Mouse (Mus musculus) MEL (cell line): ENCODE results near the gene Rpl28. TPM values are rescaled to one million over a fixed set of nuclear protein-coding genes. Genes with fewer than 3 reads are reported as not detected.

ENCODE experiments used
- DNase-seq: peaks from one replicate; pipeline ENCODE4 v3.0.0; 2011; ENCODE audit warnings: low read depth, low spot score
- H3K27ac ChIP-seq: 2 replicates; pipeline ENCODE4 v1.5.1; 2012; ENCODE audit warnings: low read depth, mild to moderate bottlenecking, control low read depth, low read length, moderate library complexity; ENCODE audit not compliant: control insufficient read depth
- H3K27me3 ChIP-seq, 2 experiments: fragments of 150-350 bp in 1 of 2; sonication (generic) in 1 of 2; 2 replicates each; pipeline ENCODE4 v1.6.1; 2012; ENCODE audit warnings: low read length in 2 of 2, mild to moderate bottlenecking in 2 of 2, improper control_type of control experiment in 1 of 2, moderate library complexity in 1 of 2; ENCODE audit not compliant: insufficient read depth in 2 of 2, control insufficient read depth in 1 of 2
- H3K36me3 ChIP-seq, 2 experiments: 2 replicates each; pipeline ENCODE4 v1.6.1; 2012 to 2014; ENCODE audit warnings: low read length in 2 of 2, improper control_type of control experiment in 1 of 2, inconsistent platforms in 1 of 2, mild to moderate bottlenecking in 1 of 2; ENCODE audit not compliant: insufficient read depth in 2 of 2, control insufficient read depth in 1 of 2
- H3K4me1 ChIP-seq, 2 experiments: fragments of 150-350 bp in 1 of 2; sonication (generic) in 1 of 2; 2 replicates each; pipeline ENCODE4 v1.6.1; 2012; ENCODE audit warnings: low read length in 2 of 2, improper control_type of control experiment in 1 of 2, mild to moderate bottlenecking in 1 of 2; ENCODE audit not compliant: insufficient read depth in 2 of 2, control insufficient read depth in 1 of 2
- H3K4me3 ChIP-seq, 2 experiments: fragments of 150-350 bp in 1 of 2; sonication (generic) in 1 of 2; 2 replicates each; pipeline ENCODE4 v1.5.1; 2012; ENCODE audit warnings: low read depth in 2 of 2, low read length in 2 of 2, mild to moderate bottlenecking in 2 of 2, moderate library complexity in 2 of 2, control low read depth in 1 of 2, improper control_type of control experiment in 1 of 2; ENCODE audit not compliant: control insufficient read depth in 1 of 2, insufficient read depth in 1 of 2
- H3K79me2 ChIP-seq: 2 replicates; pipeline ENCODE4 v1.6.1; 2012; ENCODE audit warnings: mild to moderate bottlenecking, low read length, moderate library complexity; ENCODE audit not compliant: control insufficient read depth, poor library complexity, insufficient read depth
- H3K9ac ChIP-seq: 2 replicates; pipeline ENCODE4 v1.6.1; 2012; ENCODE audit warnings: low read depth, mild to moderate bottlenecking, control low read depth, low read length, moderate library complexity; ENCODE audit not compliant: control insufficient read depth, poor library complexity, severe bottlenecking
- H3K9me3 ChIP-seq: fragments of 150-350 bp; sonication (generic); replicated peaks from 2 replicates; pipeline ENCODE4 v1.6.1; 2012; ENCODE audit warnings: mild to moderate bottlenecking, low read length, improper control_type of control experiment, moderate library complexity; ENCODE audit not compliant: insufficient read depth
- E2F4 ChIP-seq: IDR thresholded peaks from 2 replicates; pipeline ENCODE4 v1.6.1; 2011; ENCODE audit warnings: low read depth, low read length, improper control_type of control experiment, borderline replicate concordance
- GATA1 ChIP-seq: IDR thresholded peaks from 2 replicates; pipeline ENCODE4 v1.6.1; 2011; ENCODE audit warnings: low read depth, low read length, improper control_type of control experiment
- JUND ChIP-seq: IDR thresholded peaks from 2 replicates; pipeline ENCODE4 v1.6.1; 2011; ENCODE audit warnings: low read depth, mild to moderate bottlenecking, improper control_type of control experiment, low read length
- SIN3A ChIP-seq: IDR thresholded peaks from 2 replicates; pipeline ENCODE4 v1.6.1; 2012; ENCODE audit warnings: low read length, improper control_type of control experiment, inconsistent platforms
- ZMIZ1 ChIP-seq: IDR thresholded peaks from 2 replicates; pipeline ENCODE4 v1.6.1; 2012; ENCODE audit warnings: low read depth, mild to moderate bottlenecking, inconsistent platforms, low read length, improper control_type of control experiment, moderate library complexity
- polyA plus RNA-seq, 2 experiments: library from polyadenylated mRNA; stranded (reverse) in 1 of 2; unstranded in 1 of 2; fragments of >175 nt in 1 of 2; fragments of >200 nt in 1 of 2; gene quantifications; 2 replicates each; pipeline versions ENCODE4 v1.2.1 to v1.2.4; 2012; ENCODE audit warnings: low replicate concordance in 2 of 2, low read depth in 1 of 2; ENCODE audit not compliant: insufficient read length in 2 of 2, insufficient read depth in 1 of 2, missing spikeins in 1 of 2
- total RNA-seq: library from RNA; depleted of rRNA; stranded (reverse); fragments of 300-350 nt; gene quantifications from 2 replicates; pipeline ENCODE4 v1.2.3, GENCODE M21; 2012; rRNA removed

Rpl28 gene
- total and polyA plus RNA-seq, 3 experiments, result 1,000 to 9,991 (median 2,264) TPM

DNA sequence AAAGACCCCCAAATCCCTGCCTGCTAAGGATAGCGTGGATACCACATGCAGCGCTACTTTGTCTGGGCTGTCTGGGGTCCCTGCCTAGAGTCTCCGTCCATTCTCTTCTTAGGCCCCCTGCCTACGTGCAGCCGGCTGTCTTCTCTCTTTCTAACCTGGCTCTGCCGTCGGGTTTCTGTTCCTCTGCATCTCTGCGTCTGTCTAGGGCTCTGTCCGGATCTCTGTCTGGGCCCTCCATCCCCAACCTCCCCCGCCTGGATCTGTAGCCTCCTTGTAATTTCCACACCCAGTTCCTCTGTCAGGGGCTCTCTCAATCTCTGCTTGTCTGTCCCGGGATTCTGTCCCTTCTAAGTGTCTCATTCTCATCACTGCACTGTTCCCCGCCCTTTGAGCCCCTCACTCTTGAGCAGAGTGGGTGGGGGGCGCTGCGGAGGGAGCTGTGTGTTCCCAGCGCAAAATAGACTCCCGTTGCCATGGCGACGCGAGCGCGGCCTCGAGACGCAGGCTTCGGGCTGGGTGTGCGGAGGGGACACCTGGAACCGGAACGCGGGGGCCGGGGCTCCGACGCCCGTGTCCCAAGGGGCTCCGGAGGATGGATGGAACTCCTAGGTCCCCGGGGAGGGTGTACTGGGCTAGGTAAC lies 51.0 kb downstream of the Rpl28 start:
- DNase-seq, result no peak
- Histone ChIP-seq H3K9me3 (no peaks in the 10 kb centered on the region), H3K27me3 (no peaks in the 10 kb centered on the region), H3K36me3 (no peaks in the 10 kb centered on the region), H3K4me3 (no peak overlapping the region), H3K27ac (no peak overlapping the region), H3K4me1 (no peaks in the 10 kb centered on the region), H3K9ac (no peak overlapping the region), H3K79me2 (no peaks in the 10 kb centered on the region)
- TF ChIP-seq E2F4, result no peak
- TF ChIP-seq GATA1, result no peak
- no peak for TF ChIP-seq SIN3A

DNA sequence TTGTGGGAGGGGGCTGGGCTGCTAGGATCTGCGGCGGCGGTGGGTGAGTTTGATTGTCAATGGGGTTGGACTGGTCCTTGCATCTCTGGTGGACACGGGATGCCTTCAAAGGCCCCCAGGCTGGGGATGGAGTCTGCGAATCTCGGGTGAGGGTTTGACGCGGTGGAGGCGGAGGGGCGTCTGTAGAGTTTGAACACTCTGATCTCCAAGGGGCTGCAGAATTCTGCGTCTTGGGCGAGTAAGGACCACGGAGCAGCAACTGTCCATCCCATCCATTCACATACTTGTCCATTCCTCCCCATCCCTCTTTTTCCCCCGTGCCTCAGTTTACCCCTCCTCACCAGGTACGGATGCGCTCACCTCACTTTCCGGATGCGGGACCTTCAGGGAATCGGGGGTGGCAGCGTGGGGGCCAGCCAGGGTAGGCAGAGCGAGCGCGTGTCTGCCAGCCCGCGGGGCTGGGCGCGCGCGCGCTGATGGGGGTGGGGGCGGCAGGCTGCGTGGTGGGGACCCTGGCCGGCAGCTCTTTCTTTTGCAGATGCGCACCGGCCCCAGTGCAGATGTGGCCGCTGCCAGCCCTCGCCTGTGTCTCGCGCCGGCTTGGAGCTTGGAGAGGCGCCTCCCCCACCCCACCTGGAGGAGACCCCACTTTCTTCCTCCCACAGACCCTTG lies 51.7 kb downstream of the Rpl28 start, which contains the start of gene Shisa7:
Gene Shisa7, minus strand, starts transcription at position 452 of the 672 bp plus-strand sequence.
- H3K9me3 ChIP-seq, result no peaks in the 10 kb centered on the region
- TF ChIP-seq JUND, result no peak
- no peak for TF ChIP-seq ZMIZ1
- TF ChIP-seq, all 39 proteins: peak for 0
- Histone ChIP-seq H3K36me3 (no peaks in the 10 kb centered on the region), H3K4me1 (no peaks in the 10 kb centered on the region), H3K79me2 (no peaks in the 10 kb centered on the region), H3K4me3 (no peak within 1 kb of the TSS), H3K27ac (no peak within 1 kb of the TSS), H3K27me3 (no peaks in the 10 kb centered on the region), H3K9ac (no peak within 1 kb of the TSS)
- no peak for DNase-seq

Other genes starting within 250 kb of the Rpl28 start
Only the 30 nearest of the 31 such genes appear.
- not detected in 2 replicates for gene Syt5, start 245.3 kb upstream of the Rpl28 start, total RNA-seq
- gene Syt5, start 245.3 kb upstream of the Rpl28 start, polyA plus RNA-seq, result not detected
- gene Ptprh, start 188.8 kb upstream of the Rpl28 start, total RNA-seq, result not detected in 2 replicates
- not detected for gene Ptprh, start 188.8 kb upstream of the Rpl28 start, polyA plus RNA-seq
- gene Tmem86b, start 161.5 kb upstream of the Rpl28 start, total RNA-seq, result 9.4 and 10.2 TPM in 2 replicates
- 10 to 100 TPM in 1 of 2 experiments, not detected in 1; 31.6 TPM for gene Tmem86b, start 161.5 kb upstream of the Rpl28 start, polyA plus RNA-seq
- gene Ppp6r1, start 133.9 kb upstream of the Rpl28 start, total RNA-seq, result 89.5 and 93.1 TPM in 2 replicates
- 100 to 1,000 TPM in 1 of 2 experiments, not detected in 1; 167 TPM for gene Ppp6r1, start 133.9 kb upstream of the Rpl28 start, polyA plus RNA-seq
- 101 and 111 TPM in 2 replicates for gene Hspbp1, start 107.8 kb upstream of the Rpl28 start, total RNA-seq
- 100 to 1,000 TPM in 1 of 2 experiments, not detected in 1; 101 TPM for gene Hspbp1, start 107.8 kb upstream of the Rpl28 start, polyA plus RNA-seq
- not detected in 2 replicates for gene Brsk1, start 102.3 kb upstream of the Rpl28 start, total RNA-seq
- gene Brsk1, start 102.3 kb upstream of the Rpl28 start, polyA plus RNA-seq, result under 1 TPM in 1 of 2 experiments, not detected in 1; 0.06 TPM
- 0.31 and 0.39 TPM in 2 replicates for gene Tmem150b, start 67.6 kb upstream of the Rpl28 start, total RNA-seq
- gene Tmem150b, start 67.6 kb upstream of the Rpl28 start, polyA plus RNA-seq, result 1 to 10 TPM in 1 of 2 experiments, not detected in 1; 1.4 TPM
- 21.0 and 21.8 TPM in 2 replicates for gene Kmt5c, start 52.8 kb upstream of the Rpl28 start, total RNA-seq
- gene Kmt5c, start 52.8 kb upstream of the Rpl28 start, polyA plus RNA-seq, result 10 to 100 TPM in 1 of 2 experiments, not detected in 1; 60.2 TPM
- 4.6 and 8.7 TPM in 2 replicates for gene Cox6b2, start 39.8 kb upstream of the Rpl28 start, total RNA-seq
- gene Cox6b2, start 39.8 kb upstream of the Rpl28 start, polyA plus RNA-seq, result 10 to 100 TPM in 1 of 2 experiments, not detected in 1; 36.3 TPM
- not detected in 2 replicates for gene Fam71e2, start 21.6 kb upstream of the Rpl28 start, total RNA-seq
- gene Fam71e2, start 21.6 kb upstream of the Rpl28 start, polyA plus RNA-seq, result not detected
- 0.12 TPM in 1 of 2 replicates, not detected in the other for gene Il11, start 10.0 kb upstream of the Rpl28 start, total RNA-seq
- under 1 TPM in 1 of 2 experiments, not detected in 1; 0.07 TPM for gene Il11, start 10.0 kb upstream of the Rpl28 start, polyA plus RNA-seq
- not detected in 2 replicates for gene Tmem190, start 9.9 kb upstream of the Rpl28 start, total RNA-seq
- 1 to 10 TPM in 1 of 2 experiments, not detected in 1; 1.6 TPM for gene Tmem190, start 9.9 kb upstream of the Rpl28 start, polyA plus RNA-seq
- 20.9 and 23.8 TPM in 2 replicates for gene Tmem238, start 3.2 kb upstream of the Rpl28 start, total RNA-seq
- gene Tmem238, start 3.2 kb upstream of the Rpl28 start, polyA plus RNA-seq, result 10 to 100 TPM in 1 of 2 experiments, not detected in 1; 31.3 TPM
- 341 and 346 TPM in 2 replicates for gene Ube2s, start 19.7 kb downstream of the Rpl28 start, total RNA-seq
- 100 to 1,000 TPM in 1 of 2 experiments, not detected in 1; 740 TPM for gene Ube2s, start 19.7 kb downstream of the Rpl28 start, polyA plus RNA-seq
- gene Shisa7, start 51.8 kb downstream of the Rpl28 start, total RNA-seq, result not detected in 2 replicates
- under 1 TPM in 1 of 2 experiments, not detected in 1; 0.07 TPM for gene Shisa7, start 51.8 kb downstream of the Rpl28 start, polyA plus RNA-seq
- gene Isoc2b, start 77.4 kb downstream of the Rpl28 start, total RNA-seq, result 2.6 and 2.8 TPM in 2 replicates
- gene Isoc2b, start 77.4 kb downstream of the Rpl28 start, polyA plus RNA-seq, result 1 to 10 TPM in 1 of 2 experiments, not detected in 1; 3.0 TPM
- 11.1 and 12.4 TPM in 2 replicates for gene Isoc2a, start 84.3 kb downstream of the Rpl28 start, total RNA-seq
- 10 to 100 TPM in 1 of 2 experiments, not detected in 1; 20.6 TPM for gene Isoc2a, start 84.3 kb downstream of the Rpl28 start, polyA plus RNA-seq
- gene Gm36210, start 113.6 kb downstream of the Rpl28 start, total RNA-seq, result 0.15 TPM in 1 of 2 replicates, not detected in the other
- under 1 TPM in 1 of 2 experiments, not detected in 1; 0.97 TPM for gene Gm36210, start 113.6 kb downstream of the Rpl28 start, polyA plus RNA-seq
- 2.5 and 3.3 TPM in 2 replicates for gene Zfp628, start 122.3 kb downstream of the Rpl28 start, total RNA-seq
- gene Zfp628, start 122.3 kb downstream of the Rpl28 start, polyA plus RNA-seq, result 10 to 100 TPM in 1 of 2 experiments, not detected in 1; 17.6 TPM
- gene Nat14, start 129.2 kb downstream of the Rpl28 start, total RNA-seq, result 0.81 and 0.85 TPM in 2 replicates
- gene Nat14, start 129.2 kb downstream of the Rpl28 start, polyA plus RNA-seq, result 1 to 10 TPM in 1 of 2 experiments, not detected in 1; 1.9 TPM
- 0.04 TPM in 1 of 2 replicates, not detected in the other for gene Ssc5d, start 132.9 kb downstream of the Rpl28 start, total RNA-seq
- gene Ssc5d, start 132.9 kb downstream of the Rpl28 start, polyA plus RNA-seq, result under 1 TPM in 1 of 2 experiments, not detected in 1; 0.17 TPM
- not detected in 2 replicates for gene Sbk2, start 171.5 kb downstream of the Rpl28 start, total RNA-seq
- gene Sbk2, start 171.5 kb downstream of the Rpl28 start, polyA plus RNA-seq, result not detected
- gene Sbk3, start 178.3 kb downstream of the Rpl28 start, total RNA-seq, result not detected in 2 replicates
- not detected for gene Sbk3, start 178.3 kb downstream of the Rpl28 start, polyA plus RNA-seq
- 0.42 and 0.54 TPM in 2 replicates for gene Zfp579, start 203.3 kb downstream of the Rpl28 start, total RNA-seq
- 1 to 10 TPM in 1 of 2 experiments, not detected in 1; 3.6 TPM for gene Zfp579, start 203.3 kb downstream of the Rpl28 start, polyA plus RNA-seq
- gene Zfp524, start 221.5 kb downstream of the Rpl28 start, total RNA-seq, result 9.2 and 9.4 TPM in 2 replicates
- 10 to 100 TPM in 1 of 2 experiments, not detected in 1; 12.7 TPM for gene Zfp524, start 221.5 kb downstream of the Rpl28 start, polyA plus RNA-seq
- gene Fiz1, start 221.8 kb downstream of the Rpl28 start, total RNA-seq, result 27.5 and 28.1 TPM in 2 replicates
- 10 to 100 TPM in 1 of 2 experiments, not detected in 1; 56.5 TPM for gene Fiz1, start 221.8 kb downstream of the Rpl28 start, polyA plus RNA-seq
- gene Gm44973, start 222.6 kb downstream of the Rpl28 start, total RNA-seq, result not detected in 2 replicates
- gene Gm44973, start 222.6 kb downstream of the Rpl28 start, polyA plus RNA-seq, result 1 to 10 TPM in 1 of 2 experiments, not detected in 1; 7.9 TPM
- 12.2 and 12.7 TPM in 2 replicates for gene Zfp865, start 227.5 kb downstream of the Rpl28 start, total RNA-seq
- gene Zfp865, start 227.5 kb downstream of the Rpl28 start, polyA plus RNA-seq, result 10 to 100 TPM in 1 of 2 experiments, not detected in 1; 34.6 TPM
- gene Ccdc106, start 227.7 kb downstream of the Rpl28 start, total RNA-seq, result 0.39 and 0.50 TPM in 2 replicates
- gene Ccdc106, start 227.7 kb downstream of the Rpl28 start, polyA plus RNA-seq, result under 1 TPM in 1 of 2 experiments, not detected in 1; 0.82 TPM
- not detected in 2 replicates for gene 4632433K11Rik, start 241.2 kb downstream of the Rpl28 start, total RNA-seq
- gene 4632433K11Rik, start 241.2 kb downstream of the Rpl28 start, polyA plus RNA-seq, result not detected